Mouse (Mus musculus) lung, postnatal 0 days (tissue): ENCODE results near the gene Bscl2.
A peak's percentile ranks its signal among the peaks of the same experiment; 100 is the strongest.

Source experiments
- CTCF ChIP-seq: IDR thresholded peaks from 2 replicates; pipeline ENCODE4 v1.5.1; 2016; ENCODE audit warnings: antibody characterized with exemption, mild to moderate bottlenecking
- EP300 ChIP-seq: IDR thresholded peaks from 2 replicates; pipeline ENCODE4 v1.6.1; 2016; ENCODE audit warnings: antibody characterized with exemption, mild to moderate bottlenecking, control low read depth

- no peak for TF ChIP-seq CTCF
- TF ChIP-seq EP300: 0 out of 2 replicates have a peak, but pooled peaks have one; percentile 37
Measured at GRCm38 (mm10) chr19:8818801-8819595, 18.3 kb upstream of the Bscl2 start, which contains the start of gene Ttc9c.
